Mouse (Mus musculus) ES-Bruce4 (cell line): Measurements from ENCODE around the gene Sptbn4.
A peak's percentile ranks its signal among the peaks of the same experiment; 100 is the strongest.

Source experiments
- CTCF ChIP-seq: IDR thresholded peaks from one replicate; pipeline ENCODE4 v1.8.1; 2011; ENCODE audit warnings: low read depth, low read length
- EP300 ChIP-seq: IDR thresholded peaks from 2 replicates; pipeline ENCODE4 v1.6.1; 2011; ENCODE audit warnings: low read depth, low read length; ENCODE audit not compliant: insufficient read depth
- POLR2A ChIP-seq: IDR thresholded peaks from one replicate; pipeline ENCODE4 v1.8.1; 2011; ENCODE audit warnings: low read length; ENCODE audit not compliant: insufficient read depth

GRCm38 (mm10) chr7:27449256-27449862 is 1.9 kb upstream of the Sptbn4 start:
- TF ChIP-seq CTCF (peak; percentile 43), EP300 (no peak), POLR2A (no peak)
